Comparison of ENCODE assay signal across 8 mouse cellular contexts in genomic region chr17:32188863-32189636, GRCm38 (mm10). TPM values are rescaled to one million over a fixed set of nuclear protein-coding genes. Genes with fewer than 3 reads are reported as not detected.
DNase-seq lines count a peak whose midpoint lies in the region; ATAC-seq and TF ChIP-seq lines count a peak whose summit lies in the region.

Ephx3 (minus strand) TSS chr17:32189549.

- H3K9ac ChIP-seq in liver, embryonic 11.5 days (ENCODE audit: low read depth, low read length) = no peak within 1 kb of the TSS
- H3K9ac ChIP-seq in forebrain, embryonic 14.5 days (ENCODE audit: low read length) = peak within 1 kb of the TSS; percentile 46
- H3K9ac ChIP-seq in liver, embryonic 13.5 days = peak within 1 kb of the TSS; percentile 26; the same call in 1 of the 2 replicates

- no peak within 1 kb of the TSS for H3ac ChIP-seq in myocyte (ENCODE audit: control insufficient read depth, insufficient read length)

- peaks cover 8% of the 10 kb centered on the region for H3K4me1 ChIP-seq in liver, embryonic 11.5 days (replicated peaks; ENCODE audit: control insufficient read depth, insufficient read depth, low read length)
- 0 out of 2 replicates have a peak, but pooled peaks cover 2% of the 10 kb centered on the region for H3K4me1 ChIP-seq in forebrain, embryonic 14.5 days (ENCODE audit: control insufficient read depth, insufficient read depth, low read length)
- H3K4me1 ChIP-seq in liver, embryonic 13.5 days (replicated peaks) = peaks cover 17% of the 10 kb centered on the region

- H3K4me2 ChIP-seq in liver, embryonic 11.5 days = peak within 1 kb of the TSS; percentile 67
- peak within 1 kb of the TSS; percentile 71 for H3K4me2 ChIP-seq in forebrain, embryonic 14.5 days (ENCODE audit: low read length)
- peak within 1 kb of the TSS; percentile 57 for H3K4me2 ChIP-seq in liver, embryonic 13.5 days
- H3K4me2 ChIP-seq in myocyte (ENCODE audit: low read depth) = no peak within 1 kb of the TSS

- no peak within 1 kb of the TSS for H3K27ac ChIP-seq in liver, embryonic 11.5 days (ENCODE audit: low read depth, low read length)
- no peak within 1 kb of the TSS for H3K27ac ChIP-seq in forebrain, embryonic 14.5 days (ENCODE audit: low read depth, low read length)
- H3K27ac ChIP-seq in liver, embryonic 13.5 days = no peak within 1 kb of the TSS

- H3K27me3 ChIP-seq in liver, embryonic 11.5 days (replicated peaks; ENCODE audit: control insufficient read depth, insufficient read depth, low read length) = peaks cover 23% of the 10 kb centered on the region
- H3K27me3 ChIP-seq in forebrain, embryonic 14.5 days (replicated peaks; ENCODE audit: control insufficient read depth, insufficient read depth, low read length) = no peaks in the 10 kb centered on the region
- H3K27me3 ChIP-seq in liver, embryonic 13.5 days = peaks cover 42% of the 10 kb centered on the region
- no peaks in the 10 kb centered on the region for H3K27me3 ChIP-seq in myocyte (ENCODE audit: control insufficient read depth, insufficient read depth, insufficient read length)

- H3K4me3 ChIP-seq in liver, embryonic 11.5 days (ENCODE audit: low read depth, low read length) = peak within 1 kb of the TSS; percentile 39
- peak within 1 kb of the TSS; percentile 31 for H3K4me3 ChIP-seq in forebrain, embryonic 14.5 days (ENCODE audit: low read depth, low read length)
- peak within 1 kb of the TSS; percentile 35 for H3K4me3 ChIP-seq in liver, embryonic 13.5 days (replicated peaks)
- no peak within 1 kb of the TSS for H3K4me3 ChIP-seq in myocyte

- H3K9me3 ChIP-seq in liver, embryonic 11.5 days (ENCODE audit: control insufficient read depth, low read length) = no peaks in the 10 kb centered on the region
- no peaks in the 10 kb centered on the region for H3K9me3 ChIP-seq in forebrain, embryonic 14.5 days (replicated peaks; ENCODE audit: control insufficient read depth, low read length)
- H3K9me3 ChIP-seq in liver, embryonic 13.5 days (replicated peaks) = no peaks in the 10 kb centered on the region

- H3K36me3 ChIP-seq in liver, embryonic 11.5 days (ENCODE audit: control insufficient read depth, insufficient read depth, low read length) = no peaks in the 10 kb centered on the region
- no peaks in the 10 kb centered on the region for H3K36me3 ChIP-seq in forebrain, embryonic 14.5 days (ENCODE audit: control insufficient read depth, insufficient read depth, low read length)
- no peaks in the 10 kb centered on the region for H3K36me3 ChIP-seq in liver, embryonic 13.5 days
- no peaks in the 10 kb centered on the region for H3K36me3 ChIP-seq in myocyte (ENCODE audit: control insufficient read depth, insufficient read depth)

- TF ChIP-seq POLR2A in myocyte (IDR thresholded peaks at IDR 0.05; ENCODE audit: insufficient read length, low read depth) = peak; percentile 31

- no peaks in the 10 kb centered on the region for H3K79me2 ChIP-seq in myocyte (ENCODE audit: control insufficient read depth, insufficient read depth)

- 7% methylated on average over 42 of the region's 42 CpGs for WGBS in liver, embryonic 11.5 days
- whole genome bisulfite sequencing in forebrain, embryonic 14.5 days = 6% methylated on average over 42 of the region's 42 CpGs
- 7% methylated on average over 42 of the region's 42 CpGs for WGBS in liver, embryonic 13.5 days (ENCODE audit: insufficient replicate concordance)

- DNase-seq in liver, embryonic 11.5 days (ENCODE audit: low spot score) = no peak
- DNase-seq in liver = no peak
- peak; percentile 55 for DNase-seq in forebrain, embryonic 14.5 days (ENCODE audit: low spot score)
- DNase-seq in liver, embryonic 13.5 days = no peak
- no peak for DNase-seq in urinary bladder, postnatal 25 days (ENCODE audit: low spot score)
- DNase-seq in adrenal gland, postnatal 4 days (ENCODE audit: low spot score in 2 of 2) = no peak
- DNase-seq in kidney, adult 8-10 months = no peak

- ATAC-seq in liver, embryonic 11.5 days (replicated peaks; ENCODE audit: low FRiP score) = no peak
- ATAC-seq in forebrain, embryonic 14.5 days = peak; percentile 40; the same call in 1 of the 2 replicates
- no peak for ATAC-seq in liver, embryonic 13.5 days (ENCODE audit: low read depth)

TF ChIP-seq in myocyte, 11 proteins besides CTCF, POLR2A, EP300 and RAD21:
- TF ChIP-seq USF1 (IDR thresholded peaks at IDR 0.05; ENCODE audit: low read depth) (no peak), REST (IDR thresholded peaks at IDR 0.05; ENCODE audit: insufficient read depth, insufficient read length) (no peak), POLR2AphosphoS2 (IDR thresholded peaks at IDR 0.05; ENCODE audit: insufficient read length, low read depth) (no peak), MYOD1 (IDR thresholded peaks at IDR 0.05; ENCODE audit: control insufficient read depth in 1 of 3, insufficient read length in 2 of 3, low read depth in 2 of 3) (no peak), TCF12 (IDR thresholded peaks at IDR 0.05; ENCODE audit: insufficient read depth, poor library complexity, severe bottlenecking) (no peak), CEBPB (IDR thresholded peaks at IDR 0.05; ENCODE audit: insufficient read depth, poor library complexity, severe bottlenecking) (no peak), E2F4 (IDR thresholded peaks at IDR 0.05; ENCODE audit: insufficient read depth) (no peak), TCF3 (IDR thresholded peaks at IDR 0.05; ENCODE audit: insufficient read length, low read depth) (no peak), MAX (IDR thresholded peaks at IDR 0.05; ENCODE audit: low read depth) (no peak), MYOG (IDR thresholded peaks at IDR 0.05; ENCODE audit: control insufficient read depth in 1 of 3, insufficient read depth in 1 of 3, insufficient read length in 2 of 3, low read depth in 2 of 3) (no peak), SRF (IDR thresholded peaks at IDR 0.05; ENCODE audit: control insufficient read depth, insufficient read length, low read depth) (no peak)

RNA-seq across cellular contexts. Expression of gene Ephx3, which starts in this region (rescaled TPM):
- 0.14 TPM in 1 of 2 replicates, not detected in the other for polyA plus RNA-seq in liver, embryonic 11.5 days (2014; fragmentation: Nextera tagmentation; extraction: Ambion mirVana)
- not detected in 2 replicates for polyA plus RNA-seq in forebrain, embryonic 14.5 days (2014; fragmentation: Nextera tagmentation; extraction: Ambion mirVana)
- polyA plus RNA-seq in liver, embryonic 13.5 days (2015; fragmentation: Nextera tagmentation; extraction: Ambion mirVana) = not detected in 2 replicates
- 0.12 TPM for polyA plus RNA-seq in myocyte (2012; fragmentation: generic; extraction: Trizol)
- under 1 TPM in 1 of 2 experiments, not detected in 1; 0.28 TPM for total RNA-seq in adrenal gland, postnatal 4 days (2021)

Comparison
In these comparisons a context has a peak if more than half of its experiments do, and no peak if none do; other contexts are left out.
1. Peak in DNase-seq, ATAC-seq, H3K4me3 ChIP-seq, H3K9ac ChIP-seq and H3K4me2 ChIP-seq in forebrain, embryonic 14.5 days; RNA of the gene not detected or under 1 TPM.